Mouse (Mus musculus) testis, postnatal 10 days (tissue): ENCODE results near the gene Tardbp.

Experiments used
- DNase-seq: peaks from one replicate; pipeline ENCODE4 v3.0.0; 2021; ENCODE audit warnings: low spot score

Gene Tardbp

GRCm38 (mm10) chr4:148601871-148602270, 24.9 kb downstream of the Tardbp start:
- no peak for DNase-seq

- no peak for DNase-seq
Measured at GRCm38 (mm10) chr4:148600316-148600715, 26.5 kb downstream of the Tardbp start.

- no peak for DNase-seq
Measured at GRCm38 (mm10) chr4:148598826-148599225, 28.0 kb downstream of the Tardbp start.

- no peak for DNase-seq
Measured at GRCm38 (mm10) chr4:148596731-148597130, 30.1 kb downstream of the Tardbp start.

- DNase-seq = no peak
Measured at GRCm38 (mm10) chr4:148595916-148596315, 30.9 kb downstream of the Tardbp start.

- DNase-seq = no peak
Measured at GRCm38 (mm10) chr4:148593996-148594395, 32.8 kb downstream of the Tardbp start.

- DNase-seq = no peak
Measured at GRCm38 (mm10) chr4:148591637-148592380, 35.0 kb downstream of the Tardbp start.

GRCm38 (mm10) chr4:148591171-148591630, 35.6 kb downstream of the Tardbp start, which contains the start of gene Srm:
Gene Srm, plus strand, starts transcription at chr4:148591503.
- DNase-seq = peak; percentile 99

- no peak for DNase-seq
Measured at GRCm38 (mm10) chr4:148590421-148591170, 36.2 kb downstream of the Tardbp start.

GRCm38 (mm10) chr4:148589565-148589964, 37.3 kb downstream of the Tardbp start:
- DNase-seq = no peak

GRCm38 (mm10) chr4:148588793-148589192, 38.0 kb downstream of the Tardbp start:
- DNase-seq = no peak

GRCm38 (mm10) chr4:148586648-148587047, 40.2 kb downstream of the Tardbp start:
- no peak for DNase-seq

GRCm38 (mm10) chr4:148583257-148583656, 43.6 kb downstream of the Tardbp start:
- DNase-seq = no peak

GRCm38 (mm10) chr4:148581422-148581821, 45.4 kb downstream of the Tardbp start:
- DNase-seq = no peak

GRCm38 (mm10) chr4:148580765-148581164, 46.1 kb downstream of the Tardbp start:
- DNase-seq = no peak

- DNase-seq = no peak
Measured at GRCm38 (mm10) chr4:148573222-148573621, 53.6 kb downstream of the Tardbp start.

- DNase-seq = no peak
Measured at GRCm38 (mm10) chr4:148570693-148571295, 56.0 kb downstream of the Tardbp start.

GRCm38 (mm10) chr4:148570138-148570537, 56.7 kb downstream of the Tardbp start:
- no peak for DNase-seq

GRCm38 (mm10) chr4:148563595-148563994, 63.2 kb downstream of the Tardbp start:
- no peak for DNase-seq

GRCm38 (mm10) chr4:148562676-148563075, 64.1 kb downstream of the Tardbp start:
- no peak for DNase-seq
